ENCODE assay signal across 15 mouse cellular contexts in the genomic region with DNA sequence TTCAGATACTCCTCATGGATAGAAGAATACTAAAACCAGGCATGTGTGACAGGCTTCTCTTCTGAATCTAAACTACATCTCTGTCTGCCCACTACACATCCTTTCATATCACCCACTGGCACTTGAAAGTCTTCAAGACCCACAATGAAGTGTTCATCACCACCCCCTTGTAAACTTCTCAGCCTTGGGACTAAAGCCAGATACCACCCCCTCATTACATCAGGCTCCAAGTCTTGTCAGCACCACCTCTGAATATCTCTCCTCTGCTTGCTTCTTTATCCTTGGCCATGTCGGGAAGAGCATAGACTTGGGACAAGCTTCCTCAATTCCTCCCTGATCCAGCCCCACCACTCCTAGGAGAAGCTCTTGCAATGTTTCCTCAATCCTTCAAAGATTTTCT.
"Had no signal": no experiment of that assay in that cellular context is flagged by ENCODE, and none has a peak within 500 bp of the region (broad histone marks: within the 10 kb centered on the region; RNA-seq: fewer than 3 reads in every experiment).

No protein-coding gene starts in this region.

- DNase-seq: kidney, adult 18-20 months; kidney, adult 9 months; kidney, postnatal 14 days; kidney, postnatal 4 days; liver; lung, adult 18-20 months; lung, postnatal 10 days; lung, postnatal 36 days; thymus, adult 2 months; thymus, postnatal 14 days; thymus, postnatal 4 days had no signal

- ATAC-seq: intestine, embryonic 16.5 days; liver, embryonic 12.5 days; midbrain, embryonic 13.5 days; midbrain, embryonic 16.5 days had no signal
